Mouse (Mus musculus): ENCODE results near the gene Tcf19. TPM values are rescaled to one million over a fixed set of nuclear protein-coding genes. Genes with fewer than 3 reads are reported as not detected.

Tcf19 gene
- 66.4 and 70.1 TPM in 2 replicates for polyA plus RNA-seq (2012)

DNA sequence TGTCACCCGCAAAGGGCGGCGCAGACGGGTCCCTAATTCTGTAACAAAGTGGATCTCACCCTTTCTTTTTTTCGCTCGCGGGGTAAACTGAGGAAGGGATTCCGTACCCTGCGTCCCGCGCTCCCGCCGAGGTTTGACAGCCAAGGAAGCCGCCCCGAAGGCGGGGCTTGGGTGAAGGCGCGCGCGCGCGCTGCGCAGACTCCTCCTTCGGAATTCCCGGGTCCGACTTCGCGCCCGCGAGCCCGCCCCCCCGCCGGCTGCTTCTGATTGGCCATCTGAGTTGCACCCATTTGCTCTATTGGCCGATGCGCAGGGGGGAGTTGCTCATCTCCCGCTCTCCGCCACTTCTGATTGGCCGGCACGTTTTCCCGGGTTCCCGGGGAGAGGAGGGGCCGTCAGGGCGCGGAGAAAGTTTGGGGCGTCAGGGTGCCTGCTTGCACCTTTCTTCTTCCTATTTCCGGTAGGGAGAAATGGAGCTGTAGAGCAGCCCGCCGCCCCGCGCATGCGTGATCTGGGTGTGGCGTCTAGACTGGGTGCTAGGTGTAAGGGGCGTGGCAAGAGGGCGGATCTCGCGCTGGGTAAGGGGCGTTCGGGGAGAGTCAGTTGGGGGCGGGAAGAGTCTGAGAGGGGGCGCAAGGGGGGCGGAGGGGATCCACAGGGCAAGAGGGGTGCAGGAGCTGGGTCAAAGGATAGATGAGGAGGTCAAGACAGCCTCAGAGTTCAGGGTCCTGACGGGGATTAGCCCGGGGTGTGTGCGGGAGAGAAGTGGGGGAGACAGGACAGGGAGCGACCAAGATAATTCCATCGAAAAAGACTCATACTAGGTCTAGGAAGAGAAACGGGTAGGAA, at the start of gene Tcf19, which contains the start of gene Cchcr1:
Gene Tcf19 (minus strand): TSS at position 173 of the 849 bp plus-strand sequence.
Gene Cchcr1 (plus strand): TSS at position 449 of the 849 bp plus-strand sequence.
- no peak for TF ChIP-seq GATA1 (IDR thresholded peaks at IDR 0.05; ENCODE audit: low read length)

DNA sequence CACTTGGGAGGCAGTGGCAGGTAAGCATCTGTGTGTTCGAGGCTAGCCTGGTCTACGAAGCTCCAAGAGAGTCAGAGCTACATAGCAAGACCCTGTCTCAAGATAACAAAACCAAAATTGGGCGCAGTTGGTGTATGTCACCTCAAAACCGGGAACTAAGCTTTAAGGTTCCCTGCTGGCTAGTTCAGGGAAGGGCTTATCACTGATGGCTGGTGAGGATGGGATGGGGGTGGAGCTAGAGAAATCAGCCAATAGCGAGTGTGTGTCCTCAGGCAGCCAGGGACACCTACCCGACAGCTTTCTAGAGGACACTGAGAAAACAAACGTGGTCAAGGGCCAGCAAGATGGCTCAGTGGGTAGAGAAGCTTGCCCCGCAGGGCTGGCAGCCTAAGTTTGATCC, 41.6 kb upstream of the Tcf19 start:
- no peak for TF ChIP-seq GATA1 (IDR thresholded peaks at IDR 0.05; ENCODE audit: low read length)

DNA sequence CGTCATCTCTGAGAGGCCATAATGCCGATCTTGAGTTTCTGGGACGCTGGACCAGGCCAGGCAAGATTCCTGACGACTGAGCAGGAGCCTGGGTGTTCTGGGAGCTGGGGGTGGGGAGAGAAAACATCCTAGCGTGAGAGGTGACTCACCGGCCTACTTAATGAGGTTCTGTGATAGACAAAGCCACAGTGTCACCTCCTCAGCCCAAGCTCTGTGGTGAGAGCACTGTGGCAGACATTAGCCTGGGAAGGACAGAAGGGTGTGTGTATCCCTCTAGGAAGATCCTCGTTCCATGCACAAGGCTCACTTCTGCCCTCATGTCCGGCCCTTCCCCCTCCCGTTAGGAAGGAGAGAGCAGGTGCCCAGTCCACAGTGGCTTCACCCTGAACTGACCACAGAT, 40.7 kb upstream of the Tcf19 start:
- no peak for TF ChIP-seq GATA1 (IDR thresholded peaks at IDR 0.05; ENCODE audit: low read length)

DNA sequence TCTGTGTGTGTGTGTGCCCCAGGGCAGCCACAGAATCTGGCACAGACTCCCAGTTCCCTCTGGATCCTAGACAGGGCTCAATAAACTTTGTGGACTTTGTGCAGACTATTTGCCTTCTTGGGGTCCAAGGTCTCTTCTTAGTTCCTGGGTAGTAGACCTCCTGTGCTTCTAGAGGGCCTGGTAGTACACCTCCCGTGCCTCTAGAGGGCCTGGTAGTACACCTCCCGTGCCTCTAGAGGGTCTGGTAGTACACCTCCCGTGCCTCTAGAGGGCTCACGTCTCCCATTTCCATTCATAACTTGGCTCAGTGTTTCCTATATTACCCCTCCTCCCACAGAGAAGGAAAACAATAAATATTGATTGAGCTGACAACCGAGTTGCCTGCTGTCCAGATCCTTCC, 40.2 kb upstream of the Tcf19 start:
- no peak for TF ChIP-seq GATA1 (IDR thresholded peaks at IDR 0.05; ENCODE audit: low read length)

DNA sequence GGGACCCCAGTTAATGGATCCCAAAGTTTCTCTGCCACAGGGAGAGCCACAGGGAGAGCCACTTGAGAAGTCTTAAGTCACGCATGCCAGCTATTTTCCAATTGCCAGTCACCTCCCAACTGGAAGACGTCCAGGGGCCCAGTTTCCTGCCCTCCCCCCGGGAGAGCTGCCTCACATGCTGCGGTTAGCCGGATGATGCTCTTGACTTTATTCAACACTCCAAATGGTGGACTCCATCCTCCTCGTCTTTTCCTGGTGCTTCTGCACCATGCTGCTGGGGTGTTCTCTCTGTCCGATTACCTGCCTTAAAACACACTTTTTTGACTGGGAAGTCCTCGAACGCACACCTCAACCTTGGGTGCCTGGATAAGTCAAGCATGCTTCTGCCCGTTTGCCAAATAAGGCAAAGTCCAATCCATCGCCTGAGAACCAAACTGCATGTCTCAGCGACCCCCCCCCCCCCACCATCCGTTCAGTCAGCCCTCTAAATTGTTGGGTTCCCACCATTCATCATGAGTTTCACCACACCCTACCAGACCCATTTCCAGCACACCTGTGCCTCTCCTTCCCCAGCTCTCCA, 39.7 kb upstream of the Tcf19 start:
- TF ChIP-seq GATA1 (IDR thresholded peaks at IDR 0.05; ENCODE audit: low read length): no peak

DNA sequence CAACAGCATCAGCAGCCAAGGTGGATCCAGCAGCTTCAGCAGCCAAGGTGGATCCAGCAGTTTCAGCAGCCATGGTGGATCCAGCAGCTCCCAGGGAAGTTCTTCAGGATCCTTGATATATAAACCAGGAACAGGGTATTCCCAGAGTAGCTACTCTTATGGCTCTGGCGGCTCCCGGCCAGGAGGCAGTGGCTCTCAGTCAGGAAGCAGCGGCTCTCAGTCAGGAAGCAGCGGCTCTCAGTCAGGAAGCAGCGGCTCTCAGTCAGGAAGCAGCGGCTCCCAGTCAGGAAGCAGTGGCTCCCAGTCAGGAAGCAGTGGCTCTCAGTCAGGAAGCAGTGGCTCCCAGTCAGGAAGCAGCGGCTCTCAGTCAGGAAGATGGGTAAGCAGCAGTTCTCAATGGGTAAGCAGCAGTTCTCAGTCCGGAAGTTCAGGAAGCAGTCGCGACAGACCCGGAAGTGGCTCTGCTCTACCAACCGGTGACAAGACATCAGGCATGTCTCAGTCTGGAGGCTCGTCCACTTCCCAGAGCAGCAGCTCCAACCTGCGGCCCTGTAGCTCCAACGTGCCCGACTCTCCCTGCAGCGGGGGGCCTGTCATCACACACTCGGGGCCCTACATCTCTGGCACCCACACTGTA, 38.3 kb upstream of the Tcf19 start:
- TF ChIP-seq GATA1 (IDR thresholded peaks at IDR 0.05; ENCODE audit: low read length): no peak

DNA sequence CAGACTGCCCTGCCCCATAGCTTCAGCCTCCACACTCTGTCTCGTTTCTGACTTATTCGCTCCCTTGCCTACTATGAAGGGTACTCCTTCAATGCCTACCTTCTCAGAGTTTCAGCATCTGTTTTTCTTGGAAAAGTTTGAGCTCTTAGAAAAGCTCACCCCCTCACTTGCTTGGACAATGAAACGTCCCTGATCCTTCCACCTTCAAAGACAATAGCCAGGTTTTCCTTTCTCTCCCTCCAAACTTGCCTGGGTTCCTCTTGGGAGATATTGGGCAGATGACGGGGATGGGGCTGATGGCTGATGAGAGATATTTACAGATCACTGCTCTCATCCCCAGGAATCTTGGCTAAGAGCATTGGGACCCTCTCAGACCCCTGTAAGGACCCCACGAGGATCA, 37.7 kb upstream of the Tcf19 start:
- TF ChIP-seq GATA1 (IDR thresholded peaks at IDR 0.05; ENCODE audit: low read length): no peak

DNA sequence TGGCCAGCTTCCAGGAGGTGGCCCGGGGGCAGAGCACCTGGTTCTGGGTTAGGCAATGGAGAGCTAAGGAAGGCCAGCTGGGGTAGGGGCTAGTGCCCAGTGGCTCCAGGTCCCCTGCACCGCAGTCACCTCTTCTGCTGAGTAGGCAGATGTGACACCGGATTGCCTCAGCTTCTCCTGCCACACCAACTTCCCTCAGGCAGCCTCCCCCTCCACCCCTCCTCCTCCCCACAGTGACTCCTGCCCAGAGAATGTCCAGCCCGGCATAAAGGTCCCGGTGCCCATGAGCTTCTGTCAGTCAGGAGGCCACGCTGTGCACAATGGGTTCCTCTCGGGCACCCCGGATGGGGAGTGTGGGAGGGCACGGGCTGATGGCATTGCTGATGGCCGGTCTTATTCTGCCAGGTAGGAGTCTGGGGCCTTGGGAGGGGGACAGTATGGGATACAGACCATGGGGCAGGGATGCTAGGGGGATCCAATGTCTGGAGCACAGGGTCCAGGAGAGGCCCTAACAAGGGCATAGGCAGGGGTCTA, 35.3 kb upstream of the Tcf19 start, which contains the start of gene Cdsn:
Gene Cdsn (plus strand): TSS at position 248 of the 534 bp plus-strand sequence.
- no peak for TF ChIP-seq GATA1 (IDR thresholded peaks at IDR 0.05; ENCODE audit: low read length)

DNA sequence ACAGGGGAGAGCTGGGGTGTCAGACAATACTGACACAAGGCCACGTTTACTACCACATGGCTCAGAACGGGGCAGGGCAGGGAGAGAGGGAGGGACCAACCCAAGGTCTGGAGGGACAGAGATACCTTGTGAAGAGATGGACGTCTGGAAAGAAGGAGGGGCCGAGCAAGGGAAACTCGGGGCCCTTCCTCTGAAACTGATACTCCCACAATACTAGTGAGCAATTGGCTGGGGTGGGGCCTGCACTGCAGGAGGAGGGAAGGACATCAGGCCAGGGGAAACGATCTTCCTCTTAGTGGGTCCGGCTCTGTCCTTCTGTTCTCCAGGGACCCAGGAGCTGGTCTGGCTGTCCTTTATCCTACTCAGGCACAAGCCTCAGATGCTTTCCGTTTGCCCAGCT, 34.2 kb upstream of the Tcf19 start:
- TF ChIP-seq GATA1 (IDR thresholded peaks at IDR 0.05; ENCODE audit: low read length): no peak

DNA sequence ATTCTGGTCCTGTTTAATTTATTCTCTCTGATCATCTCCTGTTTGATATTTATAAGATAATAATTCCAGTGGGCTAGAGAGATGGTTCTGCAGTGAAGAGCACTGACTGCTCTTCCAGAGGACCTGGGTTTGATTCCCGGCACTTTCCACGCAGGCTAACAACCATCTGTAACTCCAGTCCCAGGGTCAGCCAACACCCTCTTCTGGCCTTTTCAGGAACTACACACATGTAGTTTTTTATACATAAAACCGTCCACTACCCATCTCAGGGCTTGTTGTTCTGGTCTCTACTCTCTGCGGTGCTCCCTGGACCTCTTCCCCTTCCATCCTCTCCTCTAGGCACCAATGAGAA, 33.5 kb upstream of the Tcf19 start:
- no peak for TF ChIP-seq GATA1 (IDR thresholded peaks at IDR 0.05; ENCODE audit: low read length)

DNA sequence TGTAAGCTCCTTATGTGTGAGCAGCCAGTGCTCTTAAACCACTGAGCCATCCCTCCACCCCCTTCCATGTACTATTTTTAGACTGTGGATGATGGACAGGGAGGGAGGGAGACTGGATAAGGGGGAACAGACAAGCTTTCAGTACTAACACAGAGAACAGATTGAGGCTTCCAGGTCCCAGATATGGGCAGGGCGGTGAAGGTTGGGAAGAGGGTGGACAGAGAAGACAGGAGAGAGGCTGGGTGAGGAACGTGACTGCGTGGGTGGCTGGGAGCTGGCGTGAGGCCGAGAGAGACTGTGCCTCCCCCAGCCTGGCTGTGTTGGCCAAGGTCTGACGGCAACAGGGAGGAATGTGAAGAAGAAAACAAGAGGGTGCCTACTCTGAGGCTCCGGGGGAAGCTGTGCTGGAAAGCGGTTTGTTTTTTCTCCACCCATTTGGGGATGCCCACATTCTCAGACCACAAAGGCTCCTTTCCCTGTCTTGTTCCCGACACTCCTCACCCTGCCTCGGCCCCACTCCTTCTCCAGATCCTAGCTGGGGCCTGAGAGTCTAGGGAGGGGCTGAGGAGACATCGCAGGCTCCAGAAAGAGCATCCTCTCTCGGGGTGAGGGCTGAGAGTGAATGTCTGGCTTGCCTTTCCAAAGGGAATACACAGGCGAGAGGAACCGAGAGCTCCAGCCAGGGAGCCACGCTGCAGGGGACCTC, 33.0 kb upstream of the Tcf19 start:
- no peak for TF ChIP-seq GATA1 (IDR thresholded peaks at IDR 0.05; ENCODE audit: low read length)

DNA sequence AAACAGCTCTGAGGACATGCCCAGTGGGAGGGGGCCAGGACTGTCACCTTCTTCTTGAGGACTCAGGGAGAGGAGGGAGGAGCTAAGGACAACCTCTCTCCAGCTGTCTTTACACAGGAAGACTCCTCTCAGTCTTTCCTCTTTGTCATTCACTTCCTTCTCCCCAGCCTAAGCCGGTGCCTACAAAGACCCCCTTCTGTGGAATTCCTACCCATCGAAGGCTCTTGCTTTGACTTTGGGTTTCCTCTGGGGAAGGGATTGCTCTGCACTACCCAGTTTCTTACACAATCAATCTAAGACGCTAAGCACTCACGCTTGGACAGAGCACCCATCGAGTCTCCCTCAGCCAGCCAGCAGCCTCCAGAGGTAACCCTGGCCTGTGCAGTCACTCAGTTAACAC, 32.0 kb upstream of the Tcf19 start:
- no peak for TF ChIP-seq GATA1 (IDR thresholded peaks at IDR 0.05; ENCODE audit: low read length)

DNA sequence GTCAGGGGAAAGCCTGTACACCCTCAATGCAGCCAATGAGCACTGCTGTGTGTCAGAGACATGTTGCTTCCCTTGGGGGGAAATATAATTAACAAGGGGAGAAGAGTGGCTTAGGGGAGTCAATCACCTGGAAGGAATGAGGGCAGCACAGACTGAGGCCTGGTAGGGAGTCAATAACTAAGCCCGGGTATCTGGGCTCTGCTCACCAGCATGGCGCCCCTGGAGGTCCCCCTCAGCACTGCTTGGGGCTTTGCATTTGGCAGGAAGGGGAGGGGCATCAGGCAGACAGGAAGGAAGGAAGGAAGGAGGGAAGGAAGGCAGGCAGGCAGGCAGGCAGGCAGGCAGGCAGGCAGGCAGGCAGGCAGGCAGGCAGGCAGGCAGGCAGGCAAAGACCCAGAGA, 30.8 kb upstream of the Tcf19 start:
- TF ChIP-seq GATA1 (IDR thresholded peaks at IDR 0.05; ENCODE audit: low read length): no peak

DNA sequence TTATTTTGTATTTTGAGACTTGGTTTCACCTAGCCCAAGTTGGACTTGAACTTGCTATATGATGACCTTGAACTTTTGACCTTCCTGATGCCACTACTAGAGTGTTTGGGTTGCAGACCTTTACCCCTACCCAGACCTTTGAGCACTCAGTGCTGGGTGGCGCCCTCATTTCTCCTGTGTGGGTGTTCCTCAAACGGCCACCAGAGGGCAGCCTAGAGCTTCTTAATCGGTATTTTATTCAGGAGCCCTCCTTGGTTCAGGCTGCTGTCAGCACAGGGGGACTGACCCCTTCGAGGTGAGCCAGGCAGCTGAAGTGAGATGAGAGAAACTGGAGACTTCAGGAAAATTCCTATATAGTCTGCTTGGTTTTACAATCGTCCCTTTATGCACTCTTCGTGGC, 28.1 kb upstream of the Tcf19 start:
- TF ChIP-seq GATA1 (IDR thresholded peaks at IDR 0.05; ENCODE audit: low read length): no peak

DNA sequence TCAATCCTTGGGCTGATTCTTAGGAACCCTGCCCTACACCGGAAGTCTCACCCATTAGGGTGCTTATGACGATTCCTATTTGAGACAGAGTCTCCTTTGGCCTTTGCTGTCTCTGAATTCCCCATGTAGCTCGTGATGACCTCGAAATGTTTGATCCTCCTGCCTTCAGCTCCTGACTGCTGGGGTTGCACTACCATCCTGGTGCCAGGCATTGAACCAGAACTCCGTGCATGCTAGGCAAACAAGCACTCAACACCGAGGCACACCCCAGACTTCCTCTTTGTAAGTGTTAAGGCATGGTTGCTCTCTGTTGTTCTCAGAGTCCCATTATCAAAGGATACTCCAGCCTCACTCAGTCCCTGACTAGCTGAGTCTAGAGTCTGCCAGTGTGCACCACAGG, 27.4 kb upstream of the Tcf19 start:
- no peak for TF ChIP-seq GATA1 (IDR thresholded peaks at IDR 0.05; ENCODE audit: low read length)

DNA sequence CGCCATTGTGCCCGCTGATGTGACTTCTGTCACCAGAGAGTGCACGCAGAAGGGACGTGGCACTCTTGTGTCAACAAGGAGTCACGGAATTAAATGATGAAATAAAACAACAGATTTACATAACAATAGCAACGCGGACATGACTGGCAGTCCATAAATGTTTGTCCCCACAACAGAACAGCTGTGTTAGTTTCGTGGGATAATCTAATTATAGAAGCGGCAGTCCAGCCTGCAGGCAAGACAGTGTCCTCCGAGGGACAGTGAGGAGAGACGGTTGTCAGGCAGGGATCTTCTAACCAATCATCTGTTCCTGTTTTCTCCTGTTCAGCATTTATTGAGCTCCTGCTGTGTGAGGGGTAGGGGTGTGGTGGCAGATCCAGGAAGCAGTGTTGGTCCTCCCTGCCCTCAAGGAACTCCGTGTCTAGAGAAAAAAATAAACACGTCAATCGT, 26.8 kb upstream of the Tcf19 start:
- TF ChIP-seq GATA1 (IDR thresholded peaks at IDR 0.05; ENCODE audit: low read length): no peak

All from G1E-ER4 (cell line).